Mouse (Mus musculus): ENCODE results near the gene Ankrd65. TPM values are rescaled to one million over a fixed set of nuclear protein-coding genes. Genes with fewer than 3 reads are reported as not detected.
A peak's percentile ranks its signal among the peaks of the same experiment; 100 is the strongest.
"Not testable (repeated sequence)": the region's sequence is repeated elsewhere in the genome, so short reads cannot be mapped to it uniquely, and the experiment has no call there.

Gene Ankrd65
- polyA plus RNA-seq, 1 experiment from 2014 or later, result not detected

DNA sequence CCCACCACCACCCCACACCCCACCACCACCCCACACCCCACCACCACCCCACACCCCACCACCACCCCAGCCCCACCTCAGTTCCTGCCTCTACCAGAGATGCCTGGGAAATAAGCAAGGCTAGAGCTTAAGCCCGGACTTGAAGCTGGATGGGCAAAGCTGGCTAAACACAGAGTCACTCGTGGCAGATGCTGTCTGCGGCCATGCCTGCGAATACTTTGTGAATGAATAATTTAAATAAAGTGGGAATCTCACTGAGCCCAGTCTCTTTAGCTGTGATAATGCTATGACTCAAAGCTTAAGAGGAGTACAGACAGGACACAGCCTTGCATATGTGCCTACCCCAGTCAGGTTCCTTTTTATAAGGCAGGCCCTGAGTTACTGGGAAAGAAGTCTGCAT is 10.7 kb upstream of the Ankrd65 start:
- H3K27ac ChIP-seq (ENCODE audit: low read depth), result no peak overlapping the region
- H3K4me1 ChIP-seq (replicated peaks; ENCODE audit: control insufficient read depth, insufficient read depth, low read length), result peaks cover 18% of the 10 kb centered on the region
- WGBS, result 82% methylated on average over 4 of the region's 4 CpGs
- DNase-seq (ENCODE audit: low spot score) (no peak), ATAC-seq (replicated peaks; ENCODE audit: low FRiP score, low TSS enrichment, low read depth) (no peak)
- H3K4me3 ChIP-seq (ENCODE audit: low read depth, low read length), result no peak overlapping the region
- H3K27me3 ChIP-seq (replicated peaks; ENCODE audit: control insufficient read depth, insufficient read depth, low read length), result no peaks in the 10 kb centered on the region
- no peaks in the 10 kb centered on the region for H3K9me3 ChIP-seq (ENCODE audit: control insufficient read depth, low read length)
- H3K9ac ChIP-seq (ENCODE audit: low read length), result no peak overlapping the region
- H3K4me2 ChIP-seq (ENCODE audit: low read length), result no peak overlapping the region
- H3K36me3 ChIP-seq (ENCODE audit: control insufficient read depth, insufficient read depth, low read length), result no peaks in the 10 kb centered on the region

DNA sequence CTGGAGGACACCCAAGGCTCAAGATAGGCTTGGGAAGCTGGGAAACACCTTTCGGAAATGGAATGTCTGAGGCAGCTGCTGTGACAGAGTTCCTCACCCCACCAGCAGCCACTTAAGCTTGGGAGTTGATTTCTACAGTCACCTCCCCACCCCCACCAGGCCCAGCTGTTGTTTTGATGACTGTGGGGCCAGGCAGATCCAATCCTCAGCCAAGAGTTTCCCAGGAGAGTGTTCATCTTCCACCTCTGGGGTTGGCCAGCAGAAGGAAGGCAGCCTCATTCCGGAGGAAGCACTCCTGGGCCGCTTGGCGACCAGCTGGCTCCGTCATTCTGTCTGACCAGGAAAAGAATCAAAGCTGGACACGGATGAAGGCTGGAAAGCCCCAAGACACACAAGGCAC is 9.3 kb upstream of the Ankrd65 start:
- Histone ChIP-seq H3K4me3 (ENCODE audit: low read depth, low read length) (no peak overlapping the region), H3K4me1 (replicated peaks; ENCODE audit: control insufficient read depth, insufficient read depth, low read length) (peaks cover 13% of the 10 kb centered on the region), H3K9me3 (ENCODE audit: control insufficient read depth, low read length) (no peaks in the 10 kb centered on the region), H3K4me2 (ENCODE audit: low read length) (no peak overlapping the region; the same call in 1 of the 2 replicates), H3K27ac (ENCODE audit: low read depth) (peak overlapping the region; percentile 61; the same call in 1 of the 2 replicates), H3K9ac (ENCODE audit: low read length) (0 out of 2 replicates have a peak overlapping the region, but pooled peaks have one; percentile 10), H3K36me3 (ENCODE audit: control insufficient read depth, insufficient read depth, low read length) (no peaks in the 10 kb centered on the region), H3K27me3 (replicated peaks; ENCODE audit: control insufficient read depth, insufficient read depth, low read length) (no peaks in the 10 kb centered on the region)
- DNase-seq (ENCODE audit: low spot score) (no peak), ATAC-seq (replicated peaks; ENCODE audit: low FRiP score, low TSS enrichment, low read depth) (no peak)
- WGBS, result 25% methylated on average over 6 of the region's 6 CpGs

DNA sequence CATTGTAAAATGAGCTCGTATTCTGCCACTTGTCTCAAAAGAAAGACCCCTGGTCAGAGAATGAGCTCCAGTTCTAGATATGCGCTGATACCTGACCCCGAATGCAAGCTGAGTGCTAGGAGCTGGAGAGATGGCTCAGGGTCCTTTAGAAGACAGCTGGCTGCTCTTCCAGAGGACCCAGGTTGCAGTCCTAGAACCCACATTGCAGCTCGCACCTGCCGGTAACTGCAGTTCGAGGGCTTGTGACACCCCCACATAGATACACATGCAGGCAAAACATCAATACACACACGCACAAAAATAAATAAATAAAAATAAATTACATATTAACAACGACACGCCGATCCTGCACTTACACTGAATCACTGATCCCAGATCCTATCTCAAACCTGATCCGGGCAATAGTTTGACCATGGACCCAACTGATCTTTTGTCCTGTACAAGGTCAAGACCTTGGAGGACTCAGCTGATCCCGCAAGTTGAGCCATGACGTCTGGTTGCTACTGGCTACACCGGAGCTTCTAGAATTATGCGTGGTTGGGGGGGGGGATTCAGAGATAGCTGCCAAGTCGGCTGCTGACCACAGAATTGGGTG is 6.7 kb upstream of the Ankrd65 start:
- no peak for ATAC-seq (replicated peaks; ENCODE audit: low FRiP score, low TSS enrichment, low read depth)
- H3K4me3 ChIP-seq (ENCODE audit: low read depth, low read length), result peak overlapping the region; percentile 71
- no peaks in the 10 kb centered on the region for H3K9me3 ChIP-seq (ENCODE audit: control insufficient read depth, low read length)
- no peaks in the 10 kb centered on the region for H3K27me3 ChIP-seq (replicated peaks; ENCODE audit: control insufficient read depth, insufficient read depth, low read length)
- peak overlapping the region; percentile 74 for H3K9ac ChIP-seq (ENCODE audit: low read length)
- DNase-seq (ENCODE audit: low spot score), result no peak
- WGBS, result 38% methylated on average over 16 of the region's 16 CpGs
- H3K27ac ChIP-seq (ENCODE audit: low read depth), result peak overlapping the region; percentile 85; the same call in 1 of the 2 replicates
- no peaks in the 10 kb centered on the region for H3K36me3 ChIP-seq (ENCODE audit: control insufficient read depth, insufficient read depth, low read length)
- peaks cover 13% of the 10 kb centered on the region for H3K4me1 ChIP-seq (replicated peaks; ENCODE audit: control insufficient read depth, insufficient read depth, low read length)
- peak overlapping the region; percentile 71 for H3K4me2 ChIP-seq (ENCODE audit: low read length)

DNA sequence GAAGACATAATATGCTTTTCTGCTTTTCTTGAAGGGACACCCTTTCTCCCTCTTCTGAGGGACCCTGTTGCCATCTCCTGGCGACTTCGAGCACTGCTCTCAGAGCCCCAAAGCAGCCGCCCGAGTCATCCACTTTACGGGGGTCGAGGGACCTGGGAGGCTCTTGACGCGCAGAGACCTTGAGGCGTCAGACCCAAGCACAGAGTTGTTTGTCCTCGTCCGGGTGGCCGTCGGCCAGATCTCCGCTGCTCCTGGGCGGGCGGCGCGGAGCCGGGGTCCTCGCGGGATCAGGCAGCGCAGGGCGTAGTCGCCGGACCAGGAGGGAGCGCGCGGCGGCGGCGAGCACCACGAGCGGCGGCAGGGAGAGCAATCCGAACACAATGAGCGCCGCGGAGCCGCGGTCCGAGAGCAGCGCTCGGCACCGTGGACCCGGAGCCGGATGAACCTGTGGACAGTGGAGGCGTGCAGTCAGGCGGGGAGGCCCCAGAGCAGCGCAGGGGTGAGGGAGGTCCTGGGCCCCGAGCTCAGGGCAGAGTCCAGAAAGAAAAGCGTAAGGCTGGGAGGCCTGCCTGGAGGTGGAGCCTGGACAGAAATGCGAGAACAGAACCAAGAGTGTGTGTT is 6.0 kb upstream of the Ankrd65 start:
- no peaks in the 10 kb centered on the region for H3K36me3 ChIP-seq (ENCODE audit: control insufficient read depth, insufficient read depth, low read length)
- peak overlapping the region; percentile 74 for H3K9ac ChIP-seq (ENCODE audit: low read length)
- peak overlapping the region; percentile 85 for H3K27ac ChIP-seq (ENCODE audit: low read depth)
- no peaks in the 10 kb centered on the region for H3K9me3 ChIP-seq (ENCODE audit: control insufficient read depth, low read length)
- DNase-seq (ENCODE audit: low spot score) (peak; percentile 94), ATAC-seq (replicated peaks; ENCODE audit: low FRiP score, low TSS enrichment, low read depth) (peak; percentile 84)
- peaks cover 13% of the 10 kb centered on the region for H3K4me1 ChIP-seq (replicated peaks; ENCODE audit: control insufficient read depth, insufficient read depth, low read length)
- under 1% methylated on average over 52 of the region's 52 CpGs for WGBS
- peak overlapping the region; percentile 71 for H3K4me2 ChIP-seq (ENCODE audit: low read length)
- no peaks in the 10 kb centered on the region for H3K27me3 ChIP-seq (replicated peaks; ENCODE audit: control insufficient read depth, insufficient read depth, low read length)
- H3K4me3 ChIP-seq (ENCODE audit: low read depth, low read length), result peak overlapping the region; percentile 71

DNA sequence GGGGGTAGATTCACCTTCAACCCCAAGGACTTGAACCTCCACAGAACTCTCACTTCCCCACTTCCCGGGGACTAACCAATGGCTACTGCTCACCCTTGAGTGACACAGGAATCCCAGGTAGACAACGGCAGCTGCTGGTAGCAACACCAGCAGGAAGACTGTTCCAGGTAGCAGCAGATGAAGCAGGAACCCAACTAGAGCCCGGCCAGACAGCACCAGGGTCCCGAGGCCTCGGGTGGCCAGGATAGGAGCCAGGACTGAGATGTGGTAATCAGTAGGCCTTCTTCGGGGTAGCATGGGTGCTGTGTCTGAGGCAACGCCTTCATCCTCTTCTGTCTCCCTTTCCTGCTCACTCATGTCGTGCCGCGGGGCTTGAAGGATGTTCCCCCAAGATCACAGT is 5.0 kb upstream of the Ankrd65 start:
- Histone ChIP-seq H3K4me2 (ENCODE audit: low read length) (no peak overlapping the region), H3K4me3 (ENCODE audit: low read depth, low read length) (no peak overlapping the region), H3K4me1 (replicated peaks; ENCODE audit: control insufficient read depth, insufficient read depth, low read length) (peaks cover 13% of the 10 kb centered on the region), H3K36me3 (ENCODE audit: control insufficient read depth, insufficient read depth, low read length) (no peaks in the 10 kb centered on the region), H3K9me3 (ENCODE audit: control insufficient read depth, low read length) (no peaks in the 10 kb centered on the region), H3K27me3 (replicated peaks; ENCODE audit: control insufficient read depth, insufficient read depth, low read length) (no peaks in the 10 kb centered on the region), H3K9ac (ENCODE audit: low read length) (no peak overlapping the region), H3K27ac (ENCODE audit: low read depth) (no peak overlapping the region)
- ATAC-seq (replicated peaks; ENCODE audit: low FRiP score, low TSS enrichment, low read depth) (no peak), DNase-seq (ENCODE audit: low spot score) (no peak)
- WGBS, result 82% methylated on average over 10 of the region's 10 CpGs

DNA sequence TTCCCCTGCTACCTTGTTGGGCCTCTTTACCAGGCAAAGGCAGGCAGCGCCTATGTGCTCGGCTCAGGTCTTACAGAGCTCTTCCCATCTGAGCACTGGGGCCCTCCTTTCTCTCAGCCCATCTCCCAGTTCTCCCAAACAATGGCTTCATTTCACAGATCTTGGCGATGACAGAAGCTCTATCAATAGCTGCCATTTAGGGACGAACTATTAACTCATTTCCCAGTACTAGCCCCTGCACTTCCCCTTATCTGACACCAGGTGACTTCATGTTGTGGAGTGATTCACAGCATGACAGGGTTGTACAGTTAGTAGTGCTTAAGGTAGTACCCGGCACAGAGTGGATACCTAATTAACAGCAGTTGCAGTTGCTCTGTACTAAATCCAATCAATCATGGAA is 4.4 kb upstream of the Ankrd65 start, which contains the start of gene Tmem88b:
Gene Tmem88b (minus strand): TSS at position 56 of the 400 bp plus-strand sequence.
- Histone ChIP-seq H3K27ac (ENCODE audit: low read depth) (no peak within 1 kb of the TSS), H3K27me3 (replicated peaks; ENCODE audit: control insufficient read depth, insufficient read depth, low read length) (no peaks in the 10 kb centered on the region), H3K4me1 (replicated peaks; ENCODE audit: control insufficient read depth, insufficient read depth, low read length) (peaks cover 11% of the 10 kb centered on the region), H3K9ac (ENCODE audit: low read length) (peak within 1 kb of the TSS; percentile 74), H3K4me2 (ENCODE audit: low read length) (peak within 1 kb of the TSS; percentile 71), H3K4me3 (ENCODE audit: low read depth, low read length) (peak within 1 kb of the TSS; percentile 71; the same call in 1 of the 2 replicates), H3K9me3 (ENCODE audit: control insufficient read depth, low read length) (no peaks in the 10 kb centered on the region), H3K36me3 (ENCODE audit: control insufficient read depth, insufficient read depth, low read length) (no peaks in the 10 kb centered on the region)
- WGBS, result 65% methylated on average over 5 of the region's 5 CpGs
- DNase-seq (ENCODE audit: low spot score) (no peak), ATAC-seq (replicated peaks; ENCODE audit: low FRiP score, low TSS enrichment, low read depth) (no peak)

DNA sequence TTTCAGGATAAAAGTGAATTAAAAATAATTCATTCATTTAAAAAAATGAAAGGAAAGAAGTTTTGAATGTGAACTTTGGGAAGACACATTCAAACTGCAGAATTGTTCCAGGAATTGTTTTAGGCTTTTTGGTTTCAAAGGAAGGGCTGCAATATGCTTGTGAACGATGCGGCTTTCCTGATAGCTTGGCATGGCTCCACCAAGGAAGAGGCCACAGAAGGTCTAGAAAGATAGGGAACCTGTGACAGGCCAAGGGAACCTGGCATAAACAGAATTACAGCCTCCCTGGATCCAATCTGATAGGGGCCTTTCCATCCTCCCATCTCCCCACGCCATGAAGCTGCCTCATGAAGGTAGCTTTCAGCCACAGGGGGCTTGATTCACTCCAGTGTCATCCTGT is 1.9 kb upstream of the Ankrd65 start:
- H3K36me3 ChIP-seq (ENCODE audit: control insufficient read depth, insufficient read depth, low read length), result no peaks in the 10 kb centered on the region
- H3K9ac ChIP-seq (ENCODE audit: low read length), result no peak overlapping the region
- no peak overlapping the region for H3K4me2 ChIP-seq (ENCODE audit: low read length)
- no peak overlapping the region for H3K27ac ChIP-seq (ENCODE audit: low read depth)
- ATAC-seq (replicated peaks; ENCODE audit: low FRiP score, low TSS enrichment, low read depth) (no peak), DNase-seq (ENCODE audit: low spot score) (no peak)
- 67% methylated on average over 3 of the region's 3 CpGs for WGBS
- no peaks in the 10 kb centered on the region for H3K27me3 ChIP-seq (replicated peaks; ENCODE audit: control insufficient read depth, insufficient read depth, low read length)
- peaks cover 6% of the 10 kb centered on the region for H3K4me1 ChIP-seq (replicated peaks; ENCODE audit: control insufficient read depth, insufficient read depth, low read length)
- H3K9me3 ChIP-seq (ENCODE audit: control insufficient read depth, low read length), result no peaks in the 10 kb centered on the region
- H3K4me3 ChIP-seq (ENCODE audit: low read depth, low read length), result no peak overlapping the region

DNA sequence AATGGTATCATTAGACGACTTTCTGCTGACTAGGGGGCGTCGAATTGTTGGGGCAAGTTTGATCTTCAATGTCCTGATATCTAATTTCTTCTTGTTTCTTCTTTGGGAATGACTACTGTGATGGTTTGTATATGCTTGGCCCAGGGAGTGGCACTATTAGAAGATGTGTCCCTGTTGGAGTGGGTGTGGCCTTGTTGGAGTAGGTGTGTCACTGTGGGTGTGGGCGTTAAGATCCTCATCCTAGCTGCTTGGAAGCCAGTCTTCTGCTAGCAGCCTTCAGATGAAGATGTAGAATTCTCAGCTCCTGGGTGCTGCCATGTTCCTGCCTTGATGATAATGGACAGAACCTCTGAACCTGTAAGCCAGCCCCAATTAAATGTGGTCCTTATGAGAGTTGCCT is 1.4 kb upstream of the Ankrd65 start:
- 80% methylated on average over 4 of the region's 4 CpGs for WGBS
- not testable (repeated sequence) for H3K36me3 ChIP-seq (ENCODE audit: control insufficient read depth, insufficient read depth, low read length); H3K27me3 ChIP-seq (replicated peaks; ENCODE audit: control insufficient read depth, insufficient read depth, low read length); H3K9me3 ChIP-seq (ENCODE audit: control insufficient read depth, low read length); DNase-seq (ENCODE audit: low spot score); H3K4me2 ChIP-seq (ENCODE audit: low read length); H3K4me1 ChIP-seq (replicated peaks; ENCODE audit: control insufficient read depth, insufficient read depth, low read length); ATAC-seq (replicated peaks; ENCODE audit: low FRiP score, low TSS enrichment, low read depth); H3K9ac ChIP-seq (ENCODE audit: low read length); H3K4me3 ChIP-seq (ENCODE audit: low read depth, low read length); H3K27ac ChIP-seq (ENCODE audit: low read depth)
